Mouse (Mus musculus) hindbrain, embryonic 14.5 days (tissue): ENCODE results near the gene Nxnl1. TPM values are rescaled to one million over a fixed set of nuclear protein-coding genes. Genes with fewer than 3 reads are reported as not detected.

Experiments
- ATAC-seq: fragments of 200-750 bp; cut with Nextera tagmentation; 2 replicates; pipeline ENCODE4 v1.8.0; 2017; ENCODE audit warnings: moderate number of reproducible peaks, mild to moderate bottlenecking, moderate TSS enrichment, moderate library complexity; ENCODE audit not compliant: low FRiP score
- DNase-seq: peaks from one replicate; pipeline ENCODE4 v3.0.0-alpha.2; 2015; ENCODE audit warnings: low spot score
- H3K27ac ChIP-seq: fragments of 300-500 bp; sonication (generic); 2 replicates; pipeline ENCODE4 v1.5.1; 2014; ENCODE audit warnings: mild to moderate bottlenecking, moderate library complexity
- H3K27me3 ChIP-seq: fragments of 300-500 bp; sonication (generic); 2 replicates; pipeline ENCODE4 v1.6.1; 2014; ENCODE audit warnings: mild to moderate bottlenecking, low read length, mixed read lengths; ENCODE audit not compliant: control insufficient read depth, insufficient read depth
- H3K36me3 ChIP-seq: fragments of 300-500 bp; sonication (generic); replicated peaks from 2 replicates; pipeline ENCODE4 v1.6.1; 2014; ENCODE audit not compliant: control insufficient read depth, insufficient read depth
- H3K4me1 ChIP-seq: fragments of 300-500 bp; sonication (generic); replicated peaks from 2 replicates; pipeline ENCODE4 v1.6.1; 2014; ENCODE audit warnings: antibody characterized with exemption, low read length, mixed read lengths; ENCODE audit not compliant: control insufficient read depth, insufficient read depth
- H3K4me2 ChIP-seq: fragments of 300-500 bp; sonication (generic); replicated peaks from 2 replicates; pipeline ENCODE4 v1.6.1; 2014; ENCODE audit warnings: mild to moderate bottlenecking, moderate library complexity
- H3K4me3 ChIP-seq: fragments of 300-500 bp; sonication (generic); replicated peaks from 2 replicates; pipeline ENCODE4 v1.5.1; 2014; ENCODE audit warnings: mild to moderate bottlenecking, low read length
- H3K9ac ChIP-seq: fragments of 300-500 bp; sonication (generic); 2 replicates; pipeline ENCODE4 v1.6.1; 2014
- H3K9me3 ChIP-seq: fragments of 300-500 bp; sonication (generic); 2 replicates; pipeline ENCODE4 v1.6.1; 2016; ENCODE audit warnings: low read length; ENCODE audit not compliant: control insufficient read depth
- WGBS: fragments of 180-500 bp; shearing (Covaris S2); extraction: QIAGEN DNeasy Blood & Tissue Kit; methylation state at CpG from one replicate; pipeline ENCODE4 v1.1.7; 2014; 5-methylcytosine and 5-hydroxymethylcytosine counted together
- polyA plus RNA-seq: library from polyadenylated mRNA; unstranded; fragments of >200 nt; fragmentation: Nextera tagmentation; extraction: Ambion mirVana; gene quantifications from 2 replicates; pipeline ENCODE4 v1.2.1, GENCODE M21; 2014

The Nxnl1 gene
- polyA plus RNA-seq, 1 experiment from 2014 or later: 0.13 TPM

GRCm38 (mm10) chr8:71598375-71598774 is 32.0 kb upstream of the Nxnl1 start:
- Histone ChIP-seq H3K9me3 (no peaks in the 10 kb centered on the region), H3K4me3 (no peak overlapping the region), H3K4me1 (peaks cover 20% of the 10 kb centered on the region; the same call in 1 of the 2 replicates), H3K4me2 (no peak overlapping the region), H3K27me3 (peaks cover 34% of the 10 kb centered on the region), H3K9ac (no peak overlapping the region), H3K27ac (no peak overlapping the region), H3K36me3 (0 out of 2 replicates have a peak, but pooled peaks cover 4% of the 10 kb centered on the region)
- ATAC-seq: no peak
- no peak for DNase-seq

- Histone ChIP-seq H3K36me3 (0 out of 2 replicates have a peak, but pooled peaks cover 4% of the 10 kb centered on the region), H3K9ac (no peak within 1 kb of the TSS), H3K4me1 (peaks cover 19% of the 10 kb centered on the region), H3K9me3 (no peaks in the 10 kb centered on the region), H3K27ac (no peak within 1 kb of the TSS), H3K4me3 (no peak within 1 kb of the TSS), H3K27me3 (peaks cover 25% of the 10 kb centered on the region), H3K4me2 (no peak within 1 kb of the TSS)
- DNase-seq (no peak), ATAC-seq (no peak)
- 67% methylated on average over 3 of the region's 3 CpGs for WGBS
Measured at GRCm38 (mm10) chr8:71597451-71597850, 31.1 kb upstream of the Nxnl1 start, which contains the start of gene Fam129c. Fam129c (plus strand) TSS chr8:71597648.

- Histone ChIP-seq H3K27me3 (peaks cover 18% of the 10 kb centered on the region), H3K4me2 (no peak overlapping the region), H3K4me3 (no peak overlapping the region), H3K4me1 (peaks cover 16% of the 10 kb centered on the region), H3K36me3 (0 out of 2 replicates have a peak, but pooled peaks cover 4% of the 10 kb centered on the region), H3K27ac (no peak overlapping the region), H3K9ac (no peak overlapping the region), H3K9me3 (no peaks in the 10 kb centered on the region)
- DNase-seq (no peak), ATAC-seq (no peak)
- WGBS: 85% methylated on average over 4 of the region's 4 CpGs
Measured at GRCm38 (mm10) chr8:71596798-71597197, 30.4 kb upstream of the Nxnl1 start.

GRCm38 (mm10) chr8:71596384-71596783 is 30.0 kb upstream of the Nxnl1 start:
- 0 out of 2 replicates have a peak, but pooled peaks cover 4% of the 10 kb centered on the region for H3K36me3 ChIP-seq
- no peak for ATAC-seq
- 58% methylated on average over 6 of the region's 6 CpGs for WGBS
- peaks cover 14% of the 10 kb centered on the region for H3K27me3 ChIP-seq
- peaks cover 16% of the 10 kb centered on the region for H3K4me1 ChIP-seq
- H3K27ac ChIP-seq: no peak overlapping the region
- H3K4me2 ChIP-seq: no peak overlapping the region
- H3K9ac ChIP-seq: peak overlapping the region; percentile 26; the same call in 1 of the 2 replicates
- H3K9me3 ChIP-seq: no peaks in the 10 kb centered on the region
- DNase-seq: no peak
- no peak overlapping the region for H3K4me3 ChIP-seq

GRCm38 (mm10) chr8:71595862-71596261 is 29.5 kb upstream of the Nxnl1 start:
- peaks cover 10% of the 10 kb centered on the region for H3K27me3 ChIP-seq
- no peak overlapping the region for H3K4me3 ChIP-seq
- peaks cover 21% of the 10 kb centered on the region for H3K4me1 ChIP-seq
- peak overlapping the region; percentile 33 for H3K4me2 ChIP-seq
- 5% methylated on average over 27 of the region's 27 CpGs for WGBS
- ATAC-seq: peak; percentile 28; the same call in 1 of the 2 replicates
- peak overlapping the region; percentile 26; the same call in 1 of the 2 replicates for H3K9ac ChIP-seq
- 0 out of 2 replicates have a peak, but pooled peaks cover 4% of the 10 kb centered on the region for H3K36me3 ChIP-seq
- H3K9me3 ChIP-seq: no peaks in the 10 kb centered on the region
- DNase-seq: peak; percentile 88
- no peak overlapping the region for H3K27ac ChIP-seq

- no peaks in the 10 kb centered on the region for H3K9me3 ChIP-seq
- no peak overlapping the region for H3K9ac ChIP-seq
- ATAC-seq (no peak), DNase-seq (no peak)
- H3K4me3 ChIP-seq: no peak overlapping the region
- H3K36me3 ChIP-seq: 0 out of 2 replicates have a peak, but pooled peaks cover 4% of the 10 kb centered on the region
- peaks cover 27% of the 10 kb centered on the region for H3K4me1 ChIP-seq
- 84% methylated on average over 4 of the region's 4 CpGs for WGBS
- H3K27me3 ChIP-seq: no peaks in the 10 kb centered on the region
- H3K27ac ChIP-seq: no peak overlapping the region
- H3K4me2 ChIP-seq: no peak overlapping the region
Measured at GRCm38 (mm10) chr8:71594324-71594722, 27.9 kb upstream of the Nxnl1 start.

- no peak overlapping the region for H3K27ac ChIP-seq
- 0 out of 2 replicates have a peak, but pooled peaks cover 4% of the 10 kb centered on the region for H3K36me3 ChIP-seq
- H3K4me3 ChIP-seq: no peak overlapping the region
- H3K4me1 ChIP-seq: peaks cover 27% of the 10 kb centered on the region
- no peaks in the 10 kb centered on the region for H3K9me3 ChIP-seq
- DNase-seq (no peak), ATAC-seq (no peak)
- peak overlapping the region; percentile 98; the same call in 1 of the 2 replicates for H3K4me2 ChIP-seq
- 92% methylated on average over 8 of the region's 8 CpGs for WGBS
- H3K27me3 ChIP-seq: no peaks in the 10 kb centered on the region
- 0 out of 2 replicates have a peak overlapping the region, but pooled peaks have one; percentile 96 for H3K9ac ChIP-seq
Measured at GRCm38 (mm10) chr8:71593556-71594323, 27.3 kb upstream of the Nxnl1 start.

- peaks cover 27% of the 10 kb centered on the region for H3K4me1 ChIP-seq
- 5% methylated on average over 59 of the region's 60 CpGs for WGBS
- ATAC-seq: peak; percentile 69
Measured at GRCm38 (mm10) chr8:71592374-71593170, 26.2 kb upstream of the Nxnl1 start.

More at GRCm38 (mm10) chr8:71592374-71593170, 26.2 kb upstream of the Nxnl1 start:
- Histone ChIP-seq H3K4me3 (peak overlapping the region; percentile 93), H3K27me3 (no peaks in the 10 kb centered on the region), H3K36me3 (0 out of 2 replicates have a peak, but pooled peaks cover 4% of the 10 kb centered on the region), H3K4me2 (peak overlapping the region; percentile 98), H3K9ac (peak overlapping the region; percentile 96), H3K27ac (peak overlapping the region; percentile 99), H3K9me3 (no peaks in the 10 kb centered on the region)
- no peak for DNase-seq
